18 mouse cellular contexts compared by ENCODE assay signal in genomic region chr4:125177666-125178065, GRCm38 (mm10). TPM values are rescaled to one million over a fixed set of nuclear protein-coding genes. Genes with fewer than 3 reads are reported as not detected.
"Had no signal": no experiment of that assay in that cellular context is flagged by ENCODE, and none has a peak within 500 bp of the region (broad histone marks: within the 10 kb centered on the region; RNA-seq: fewer than 3 reads in every experiment).

No protein-coding gene starts in this region.

- H3K4me3 ChIP-seq: midbrain, embryonic 10.5 days; midbrain, embryonic 13.5 days; neural tube, embryonic 13.5 days; neural tube, embryonic 15.5 days; stomach, embryonic 15.5 days had no signal

- H3K9ac ChIP-seq: liver, embryonic 14.5 days; lung, embryonic 14.5 days; midbrain, embryonic 13.5 days; neural tube, embryonic 13.5 days; neural tube, embryonic 15.5 days; stomach, embryonic 15.5 days had no signal

- H3K27ac ChIP-seq: liver, embryonic 14.5 days; midbrain, embryonic 10.5 days; midbrain, embryonic 13.5 days; neural tube, embryonic 13.5 days; neural tube, embryonic 15.5 days; stomach, embryonic 15.5 days; stomach, postnatal 0 days had no signal

- ATAC-seq: midbrain, embryonic 13.5 days; midbrain, embryonic 16.5 days had no signal

- H3K27me3 ChIP-seq: neural tube, embryonic 13.5 days; neural tube, embryonic 15.5 days; stomach, embryonic 15.5 days had no signal

- H3K36me3 ChIP-seq: midbrain, embryonic 10.5 days; midbrain, embryonic 13.5 days; neural tube, embryonic 13.5 days; neural tube, embryonic 15.5 days; stomach, embryonic 15.5 days had no signal

- H3K9me3 ChIP-seq: midbrain, embryonic 10.5 days; midbrain, embryonic 13.5 days; neural tube, embryonic 13.5 days; neural tube, embryonic 15.5 days; stomach, embryonic 15.5 days had no signal

- DNase-seq: lung, adult 18-20 months; lung, postnatal 4 days; right cerebral cortex, adult 18-20 months; right cerebral cortex, postnatal 25 days; right cerebral cortex, postnatal 4 days; spleen, adult 18-20 months; thymus, adult 2 months; thymus, postnatal 25 days; thymus, postnatal 4 days had no signal

- H3K4me2 ChIP-seq: lung, embryonic 14.5 days; midbrain, embryonic 13.5 days; neural tube, embryonic 13.5 days; neural tube, embryonic 15.5 days; stomach, embryonic 15.5 days had no signal

RNA-seq across cellular contexts. Expression of gene Zc3h12a, which starts 50.0 kb away (rescaled TPM):
- polyA plus RNA-seq: midbrain, embryonic 16.5 days had no signal
